Mouse (Mus musculus) fibroblast of lung, adult 2 months (primary cell): ENCODE results near the gene Atp8b4.
A peak's percentile ranks its signal among the peaks of the same experiment; 100 is the strongest.

Experiments
- DNase-seq: peaks from one replicate; pipeline ENCODE4 v3.0.0-alpha.2; 2011; ENCODE audit warnings: low read depth

Gene Atp8b4

DNA sequence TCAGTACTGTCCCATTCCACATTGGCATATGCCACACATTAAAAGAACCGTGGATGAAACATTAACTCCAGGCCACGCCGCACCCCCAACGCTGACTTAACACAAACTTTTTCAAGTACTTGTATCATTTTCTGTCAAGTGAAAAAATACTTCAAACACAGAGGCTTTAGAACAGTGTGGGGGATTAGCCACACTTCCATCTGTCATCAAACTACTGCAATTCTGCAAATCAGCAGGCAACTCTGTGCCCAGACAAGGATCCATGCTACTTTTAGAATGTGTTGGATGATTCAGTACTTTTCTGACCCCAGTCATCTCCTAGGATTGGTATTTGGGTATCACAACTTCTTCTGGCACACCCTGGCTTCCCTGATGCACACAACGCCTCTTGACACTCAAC, 212.5 kb downstream of the Atp8b4 start:
- no peak for DNase-seq

DNA sequence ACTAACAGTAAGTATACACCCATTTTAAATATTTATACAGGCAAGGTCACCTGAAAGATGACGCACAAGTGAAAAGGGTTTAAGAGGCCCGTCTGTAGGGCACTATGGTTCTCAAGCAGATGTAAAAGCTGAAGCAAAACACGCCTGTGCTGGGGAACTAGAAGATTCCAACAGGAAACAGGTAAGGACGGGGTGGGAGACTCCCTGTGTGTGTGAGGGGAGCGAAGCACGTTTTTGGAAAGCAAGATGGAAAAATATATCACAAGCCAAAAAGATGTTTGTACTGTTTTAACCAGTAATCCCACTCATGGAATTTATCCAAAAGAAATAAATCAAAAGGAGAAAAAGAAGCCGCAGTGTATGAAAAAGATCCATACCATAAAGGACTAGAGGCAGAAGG, 214.1 kb downstream of the Atp8b4 start:
- no peak for DNase-seq

DNA sequence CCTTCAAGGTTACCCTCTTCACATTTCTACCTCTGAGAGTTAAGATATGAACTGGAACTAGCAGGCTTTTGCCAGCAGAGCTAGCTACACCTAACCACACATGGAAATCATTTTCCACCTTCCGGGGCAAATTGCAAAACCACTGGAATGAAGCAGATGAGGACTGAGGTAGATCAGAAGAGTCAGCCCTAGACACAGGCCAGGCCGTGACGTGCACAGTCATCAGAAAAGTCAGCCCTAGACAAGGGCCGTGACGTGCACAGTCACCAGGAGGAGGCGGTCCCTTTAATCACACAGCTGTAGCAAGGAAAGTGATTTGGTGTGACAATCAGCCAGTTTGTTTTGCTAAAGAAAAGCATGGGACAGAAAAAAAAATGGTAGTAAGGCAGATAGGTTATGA, 216.4 kb downstream of the Atp8b4 start:
- peak; percentile 70 for DNase-seq

DNA sequence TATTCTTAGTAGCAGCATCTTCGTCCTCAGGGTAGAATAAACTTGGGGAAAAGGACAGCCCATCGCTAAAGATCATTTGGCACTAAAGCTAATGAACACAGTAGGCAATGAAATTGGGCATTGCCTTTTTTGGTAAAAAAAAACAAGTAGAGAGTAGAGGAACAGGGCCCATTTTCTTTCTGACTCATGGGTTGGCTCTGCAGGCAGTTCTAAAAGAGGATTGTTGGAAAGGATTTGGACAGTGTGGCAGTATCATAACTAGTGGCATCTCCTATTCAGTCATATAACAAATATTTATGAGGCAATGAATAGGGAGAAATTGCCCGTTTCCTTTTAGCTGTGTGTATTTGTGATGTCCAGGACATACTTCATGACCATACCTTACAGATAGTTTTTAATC, 217.4 kb downstream of the Atp8b4 start:
- no peak for DNase-seq

DNA sequence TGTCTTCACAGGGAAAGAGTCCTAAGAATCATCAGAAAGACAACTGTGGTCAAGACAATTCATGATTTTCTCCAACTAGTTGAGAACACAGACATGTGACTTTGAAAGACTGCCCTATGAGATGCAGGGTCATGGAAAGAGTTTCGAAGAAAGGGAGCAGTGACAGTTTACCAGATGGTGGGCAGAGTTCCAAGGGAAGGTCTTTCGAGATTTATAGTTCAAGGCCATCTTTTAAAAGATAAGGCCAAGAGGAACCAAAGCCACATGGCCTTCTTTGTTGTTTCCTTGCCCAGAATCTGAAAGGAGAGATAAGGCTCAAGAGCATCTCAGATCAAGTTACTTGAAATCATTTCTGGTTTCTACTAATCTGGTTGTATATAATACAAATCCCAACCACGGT, 225.0 kb downstream of the Atp8b4 start:
- DNase-seq: no peak

DNA sequence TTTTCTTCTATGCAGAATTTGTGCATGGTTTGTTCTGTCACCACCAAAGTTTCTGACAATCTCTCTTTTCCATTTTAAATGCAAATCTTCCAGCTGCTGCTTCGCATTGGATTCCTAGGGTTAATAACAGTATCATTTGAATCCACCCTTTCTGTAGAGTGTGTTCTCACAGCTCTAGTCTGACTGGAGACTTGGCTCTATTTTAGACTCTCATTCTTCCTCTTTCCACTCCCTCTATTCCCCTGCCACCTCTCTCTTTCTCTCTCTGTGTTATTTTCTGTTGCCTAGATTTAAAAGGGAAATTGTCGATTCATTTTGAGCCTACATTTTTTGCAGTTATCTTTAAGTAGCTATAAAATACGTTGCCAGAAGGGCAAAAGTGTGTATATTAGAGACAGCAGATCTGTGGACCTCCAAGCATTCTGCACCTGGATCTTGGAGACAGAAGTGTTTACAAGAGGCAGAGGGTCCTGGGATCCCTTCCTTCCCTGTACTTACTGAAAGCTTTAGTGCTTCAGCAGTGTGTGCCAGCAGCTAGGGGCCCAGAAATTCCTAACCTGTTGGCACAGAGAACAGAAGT, 225.6 kb downstream of the Atp8b4 start:
- no peak for DNase-seq

DNA sequence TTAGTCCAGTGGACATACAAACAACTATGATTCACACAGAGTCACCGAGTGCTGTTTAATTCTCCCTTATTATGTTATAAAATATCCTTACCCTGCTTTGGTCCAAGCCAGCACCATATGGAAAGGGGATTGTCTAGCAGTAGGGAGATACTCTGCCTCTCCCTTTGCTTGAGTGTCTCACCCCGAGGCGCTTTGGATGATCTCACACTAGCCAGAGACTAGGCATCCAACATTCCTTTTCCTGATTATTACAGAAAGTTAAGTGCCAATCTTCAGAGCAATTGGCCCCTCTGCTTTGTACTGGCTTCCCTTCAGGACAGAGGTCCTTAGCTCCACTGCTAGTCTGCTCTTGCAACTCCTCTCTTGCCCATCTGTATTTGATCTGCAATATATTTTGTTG, 226.2 kb downstream of the Atp8b4 start:
- no peak for DNase-seq
